Mouse (Mus musculus) myocyte (in vitro differentiated cells): Measurements from ENCODE around the gene Casz1.

Source experiments
- E2F4 ChIP-seq: IDR thresholded peaks from one replicate; pipeline ENCODE4 v1.6.1; 2011; ENCODE audit warnings: mild to moderate bottlenecking, control low read depth, moderate library complexity; ENCODE audit not compliant: insufficient read depth
- MAX ChIP-seq: IDR thresholded peaks from one replicate; pipeline ENCODE4 v1.6.1; 2011; ENCODE audit warnings: low read depth, mild to moderate bottlenecking, control low read depth
- MYOG ChIP-seq, 3 experiments: IDR thresholded peaks; one replicate each; pipeline ENCODE4 v1.6.1; 2011; ENCODE audit warnings: control low read depth in 2 of 3, low read depth in 2 of 3, mild to moderate bottlenecking in 2 of 3; ENCODE audit not compliant: insufficient read length in 2 of 3, control insufficient read depth in 1 of 3, insufficient read depth in 1 of 3
- POLR2A ChIP-seq: IDR thresholded peaks from one replicate; pipeline ENCODE4 v1.6.1; 2011; ENCODE audit warnings: low read depth, mild to moderate bottlenecking, control low read depth, moderate library complexity; ENCODE audit not compliant: insufficient read length
- POLR2AphosphoS2 ChIP-seq: IDR thresholded peaks from one replicate; pipeline ENCODE4 v1.6.1; 2011; ENCODE audit warnings: low read depth, control low read depth; ENCODE audit not compliant: insufficient read length
- TCF12 ChIP-seq: IDR thresholded peaks from one replicate; pipeline ENCODE4 v1.6.1; 2011; ENCODE audit warnings: mild to moderate bottlenecking, control low read depth; ENCODE audit not compliant: poor library complexity, insufficient read depth, severe bottlenecking
- TCF3 ChIP-seq: IDR thresholded peaks from one replicate; pipeline ENCODE4 v1.6.1; 2011; ENCODE audit warnings: low read depth, control low read depth; ENCODE audit not compliant: insufficient read length
- USF1 ChIP-seq: IDR thresholded peaks from one replicate; pipeline ENCODE4 v1.6.1; 2011; ENCODE audit warnings: low read depth, mild to moderate bottlenecking, control low read depth, moderate library complexity

DNA sequence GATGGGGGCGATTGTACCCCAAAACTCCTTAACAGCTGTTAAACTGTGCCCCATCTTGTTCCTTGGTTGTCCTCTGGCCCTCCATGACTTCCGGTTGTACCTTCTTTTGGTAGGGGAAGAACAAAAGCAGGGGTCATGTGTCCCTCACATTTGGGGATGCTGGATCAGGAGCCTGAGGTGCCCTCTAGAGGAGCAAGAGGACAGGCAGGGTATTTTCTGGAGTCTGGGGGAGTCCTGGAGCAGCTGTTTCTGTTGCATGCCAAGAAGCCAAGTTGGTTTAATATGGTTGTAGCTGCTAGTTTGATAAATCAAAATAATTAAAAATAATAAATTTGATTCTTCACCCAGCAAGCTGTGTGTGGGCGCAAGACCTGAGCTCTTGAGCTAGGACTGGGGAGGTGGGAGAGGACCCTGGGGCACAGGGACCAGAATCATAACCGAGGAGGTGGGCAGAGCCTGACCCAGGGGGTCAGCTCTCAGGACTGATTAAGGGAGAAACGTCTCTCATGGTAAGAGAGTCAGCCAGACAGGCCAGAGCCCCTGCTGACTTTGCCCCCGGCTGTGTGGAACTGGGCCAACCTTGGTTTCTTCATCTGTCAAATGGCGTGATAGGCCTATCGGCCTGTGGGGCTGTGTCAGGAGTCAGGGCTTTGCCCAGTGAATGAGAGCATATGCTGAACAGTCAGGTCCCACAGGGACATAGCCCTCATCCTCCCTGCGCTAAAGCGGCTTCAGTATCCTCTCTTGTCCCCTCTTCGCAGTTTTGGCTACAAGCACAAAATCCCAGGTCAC is 74.2 kb downstream of the Casz1 start:
- TF ChIP-seq MAX: no peak
- no peak for TF ChIP-seq POLR2A
- peak in 2 of 3 experiments; percentile 4 to 12 for TF ChIP-seq MYOG (IDR thresholded peaks at IDR 0.05; ENCODE audit: control insufficient read depth in 1 of 3, insufficient read depth in 1 of 3, insufficient read length in 2 of 3, low read depth in 2 of 3)
- TF ChIP-seq TCF12: no peak
- no peak for TF ChIP-seq E2F4
- TF ChIP-seq POLR2AphosphoS2: no peak
- peak; percentile 28 for TF ChIP-seq USF1
- TF ChIP-seq TCF3: no peak
